Mouse (Mus musculus) cerebellum, postnatal 36 days (tissue): ENCODE data around the gene Gbp8.
"Not testable (repeated sequence)": the region's sequence is repeated elsewhere in the genome, so short reads cannot be mapped to it uniquely, and the experiment has no call there.

ENCODE experiments used
- DNase-seq, 2 experiments: peaks; one replicate each; pipeline ENCODE4 v3.0.0; 2021 to 2022; ENCODE audit warnings: mixed read lengths in 2 of 2

The Gbp8 gene

GRCm38 (mm10) chr5:105055279-105055678 lies 84.1 kb downstream of the Gbp8 start:
- no peak for DNase-seq

DNA sequence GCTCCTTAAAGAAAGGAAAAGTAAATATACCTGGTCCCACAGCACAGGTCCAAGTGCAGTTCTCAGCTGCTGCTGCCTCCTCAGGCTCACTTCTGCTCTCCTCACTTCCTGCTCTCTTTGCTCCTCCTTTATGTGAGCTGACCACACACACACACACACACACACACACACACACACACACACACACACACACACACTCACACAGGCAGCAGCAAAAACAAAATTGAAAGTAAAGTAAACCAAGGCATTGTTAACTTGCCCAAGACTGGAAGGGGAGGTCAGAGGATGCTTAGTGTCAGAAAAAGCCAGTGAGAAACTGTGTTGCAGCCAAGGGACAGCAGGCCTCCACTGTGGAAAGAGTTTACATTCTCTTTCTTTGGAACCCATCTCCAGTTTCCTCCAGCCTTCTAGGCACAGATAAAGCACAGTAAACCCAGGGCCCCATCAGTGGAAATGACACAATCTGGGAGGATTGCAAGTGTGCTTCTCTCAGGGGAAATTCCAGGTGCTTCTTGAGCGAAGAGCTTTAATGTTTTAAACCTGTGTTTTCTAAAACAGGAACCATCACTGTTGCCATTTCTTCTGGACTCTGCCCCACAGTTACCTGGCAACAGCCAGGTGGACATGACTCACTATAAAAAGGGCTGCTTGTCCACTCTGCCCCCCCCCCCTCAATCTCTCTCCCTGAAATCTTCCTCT lies 85.7 kb downstream of the Gbp8 start:
- not testable (repeated sequence) for DNase-seq

DNA sequence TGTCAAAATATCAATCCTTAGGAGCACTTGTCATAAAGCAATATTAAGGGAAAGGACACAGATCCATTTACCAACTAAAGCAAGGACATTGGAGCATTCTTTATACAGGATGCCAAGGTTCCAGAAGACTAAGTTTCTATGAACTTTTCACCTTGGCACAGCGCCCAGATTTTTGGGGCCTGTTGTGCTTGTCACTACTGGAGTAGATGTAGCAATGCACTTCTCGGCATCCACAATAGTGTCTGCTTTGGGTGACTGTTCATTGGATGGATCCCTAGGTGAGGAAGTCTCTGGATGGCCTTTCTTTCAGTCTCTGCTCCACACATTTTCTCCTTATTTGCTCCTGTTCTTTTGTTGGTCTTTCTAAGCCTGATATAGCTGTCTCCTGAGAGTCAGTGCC lies 107.0 kb downstream of the Gbp8 start:
- no peak for DNase-seq

DNA sequence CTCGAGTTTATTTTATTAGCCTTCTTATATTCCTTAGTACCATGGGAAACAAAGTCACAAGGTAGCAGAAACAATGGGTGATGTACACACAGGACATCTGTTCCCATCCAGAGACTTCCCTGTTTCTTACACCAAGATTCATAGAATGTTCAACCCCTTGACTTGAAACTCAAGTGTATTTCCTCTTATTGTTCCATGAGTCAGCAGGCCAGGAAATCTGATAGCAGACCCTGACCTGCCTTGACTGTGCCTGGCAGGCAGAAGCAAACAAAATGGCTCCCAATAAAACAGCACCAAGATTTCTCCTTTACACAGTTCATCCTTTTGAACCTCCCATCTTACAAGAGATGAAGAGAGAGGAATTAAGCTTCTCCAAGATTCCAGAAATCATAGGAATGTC lies 126.8 kb downstream of the Gbp8 start:
- DNase-seq: no peak

DNA sequence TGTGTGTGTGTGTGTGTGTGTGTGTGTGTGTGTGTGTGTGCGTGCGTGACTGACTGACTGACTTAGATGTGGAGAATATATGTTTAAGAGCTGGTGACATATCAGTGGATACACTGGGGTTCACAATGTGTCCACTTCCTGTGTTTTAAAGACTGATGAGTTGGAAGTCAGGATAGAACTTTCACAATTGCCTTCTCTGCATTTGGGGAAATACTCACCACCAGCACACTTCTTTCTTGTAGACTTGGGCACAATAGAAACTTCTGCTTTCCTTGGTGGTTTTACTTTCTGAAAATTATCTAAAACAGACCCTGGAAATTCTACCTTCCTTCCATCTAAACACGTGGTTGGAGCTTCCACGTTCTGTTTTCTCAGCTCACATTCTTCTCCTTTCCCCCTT lies 127.8 kb downstream of the Gbp8 start:
- no peak for DNase-seq

DNA sequence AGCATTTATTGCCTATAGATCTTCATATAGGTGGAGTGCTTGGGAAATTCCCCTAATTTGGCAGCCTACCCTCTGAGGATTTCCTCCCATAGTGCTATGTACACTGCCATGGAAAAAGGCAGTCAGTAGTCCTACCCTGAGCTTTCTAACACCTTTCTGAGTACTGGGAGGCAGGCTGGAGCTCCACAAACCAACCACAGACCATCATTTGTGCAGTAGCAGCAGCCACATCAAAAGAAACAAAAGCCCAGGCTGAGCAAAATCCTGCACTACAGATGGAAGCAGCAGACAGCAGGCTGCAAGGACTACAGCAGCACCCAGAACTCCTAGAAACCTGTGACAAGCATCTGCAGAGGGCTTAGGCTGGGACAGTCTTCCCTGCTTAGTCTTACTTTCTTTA lies 129.0 kb downstream of the Gbp8 start:
- no peak for DNase-seq

GRCm38 (mm10) chr5:104989411-104989810 lies 149.9 kb downstream of the Gbp8 start:
- peak; percentile 2 to 11 for DNase-seq

GRCm38 (mm10) chr5:104988000-104988399 lies 151.3 kb downstream of the Gbp8 start:
- no peak for DNase-seq

- peak in 1 of 2 experiments; percentile 4 for DNase-seq
Observed at GRCm38 (mm10) chr5:104986706-104987105, 152.6 kb downstream of the Gbp8 start.

GRCm38 (mm10) chr5:104982535-104982934 lies 156.8 kb downstream of the Gbp8 start, which contains the start of gene Abcg3:
Gene Abcg3 (minus strand): TSS chr5:104982718.
- no peak for DNase-seq

DNA sequence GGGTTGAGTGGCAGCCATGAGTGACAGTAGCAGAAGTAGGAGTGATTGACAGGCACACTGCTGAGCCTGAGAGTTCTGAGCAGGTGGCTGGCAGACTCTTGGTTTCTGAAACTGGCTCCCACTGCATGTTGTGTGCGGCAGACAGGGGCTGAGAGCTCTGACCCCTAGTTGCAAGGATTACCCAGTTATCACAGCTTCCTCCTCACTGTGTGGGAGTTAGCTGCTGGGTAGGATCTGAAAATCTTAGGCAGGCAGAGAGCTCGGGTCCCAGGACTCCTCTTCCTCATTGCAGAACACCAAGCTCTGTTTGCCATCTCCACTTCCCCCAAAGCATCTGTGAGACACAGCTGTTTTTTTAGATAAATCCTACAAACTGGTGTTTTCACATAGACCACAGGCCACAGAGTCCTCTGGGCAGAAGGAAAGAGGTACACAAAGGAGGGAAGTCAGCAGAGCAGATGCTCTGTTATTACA lies 160.3 kb downstream of the Gbp8 start:
- DNase-seq: no peak
